Mouse (Mus musculus) hindbrain, embryonic 13.5 days (tissue): Measurements from ENCODE around the gene Hist2h3c2. TPM values are rescaled to one million over a fixed set of nuclear protein-coding genes. Genes with fewer than 3 reads are reported as not detected.
A peak's percentile ranks its signal among the peaks of the same experiment; 100 is the strongest.

ENCODE experiments used
- ATAC-seq: fragments of 200-750 bp; cut with Nextera tagmentation; 2 replicates; pipeline ENCODE4 v1.8.0; 2017; ENCODE audit warnings: moderate TSS enrichment; ENCODE audit not compliant: low FRiP score
- H3K27ac ChIP-seq: fragments of 300-500 bp; sonication (generic); 2 replicates; pipeline ENCODE4 v1.5.1; 2015; ENCODE audit warnings: inconsistent platforms, mild to moderate bottlenecking, moderate library complexity
- H3K27me3 ChIP-seq: fragments of 300-500 bp; sonication (generic); 2 replicates; pipeline ENCODE4 v1.6.1; 2015; ENCODE audit warnings: mild to moderate bottlenecking, inconsistent platforms
- H3K36me3 ChIP-seq: fragments of 300-500 bp; sonication (generic); 2 replicates; pipeline ENCODE4 v1.6.1; 2015; ENCODE audit warnings: mild to moderate bottlenecking, inconsistent platforms
- H3K4me1 ChIP-seq: fragments of 300-500 bp; sonication (generic); replicated peaks from 2 replicates; pipeline ENCODE4 v1.6.1; 2015; ENCODE audit warnings: inconsistent platforms
- H3K4me2 ChIP-seq: fragments of 300-500 bp; sonication (generic); 2 replicates; pipeline ENCODE4 v1.6.1; 2015; ENCODE audit warnings: inconsistent platforms, mild to moderate bottlenecking, moderate library complexity
- H3K4me3 ChIP-seq: fragments of 300-500 bp; sonication (generic); 2 replicates; pipeline ENCODE4 v1.5.1; 2015; ENCODE audit warnings: mild to moderate bottlenecking, inconsistent platforms
- H3K9ac ChIP-seq: fragments of 300-500 bp; sonication (generic); 2 replicates; pipeline ENCODE4 v1.6.1; 2015; ENCODE audit warnings: mild to moderate bottlenecking, inconsistent platforms
- H3K9me3 ChIP-seq: fragments of 300-500 bp; sonication (generic); 2 replicates; pipeline ENCODE4 v1.6.1; 2016; ENCODE audit warnings: inconsistent platforms
- WGBS: fragments of 180-500 bp; shearing (Covaris S2); methylation state at CpG from one replicate; pipeline ENCODE4 v1.1.7; 2015; 5-methylcytosine and 5-hydroxymethylcytosine counted together
- microRNA-seq: library from miRNA; unstranded; fragments of <30 nt; microRNA quantifications from one replicate; pipeline ENCODE4, GENCODE M21; 2016
- polyA plus RNA-seq: library from polyadenylated mRNA; unstranded; fragments of >200 nt; fragmentation: Nextera tagmentation; extraction: Ambion mirVana; gene quantifications from 2 replicates; pipeline ENCODE4 v1.2.1, GENCODE M21; 2015

The Hist2h3c2 gene
- polyA plus RNA-seq, 1 experiment from 2014 or later, result 4.1 TPM

DNA sequence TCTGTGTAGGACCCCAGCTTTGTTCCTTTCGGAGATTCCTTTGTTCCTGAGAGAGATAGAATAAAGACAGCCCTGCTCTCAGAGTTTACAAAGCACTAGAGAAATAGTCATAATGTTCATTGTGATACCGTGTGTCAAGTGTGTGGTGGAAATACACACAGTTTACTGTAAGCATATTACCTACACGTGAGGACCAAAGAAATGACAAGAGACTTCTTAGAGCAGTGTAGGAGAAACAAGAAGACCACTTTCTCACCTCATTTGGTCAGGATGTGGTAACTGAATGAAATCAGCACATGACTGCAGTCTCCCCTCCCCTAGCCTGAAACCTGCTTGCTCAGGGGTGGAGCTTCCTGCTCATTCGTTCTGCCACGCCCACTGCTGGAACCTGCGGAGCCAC lies 40.7 kb downstream of the Hist2h3c2 start:
- H3K4me1 ChIP-seq, result peaks cover 16% of the 10 kb centered on the region
- 0 out of 2 replicates have a peak, but pooled peaks cover 4% of the 10 kb centered on the region for H3K27me3 ChIP-seq
- peak overlapping the region; percentile 98 for H3K4me2 ChIP-seq
- ATAC-seq, result peak; percentile 8; the same call in 1 of the 2 replicates
- no peaks in the 10 kb centered on the region for H3K9me3 ChIP-seq
- H3K9ac ChIP-seq, result peak overlapping the region; percentile 92
- 4% methylated on average over 6 of the region's 6 CpGs for WGBS
- peaks cover 24% of the 10 kb centered on the region for H3K36me3 ChIP-seq
- H3K4me3 ChIP-seq, result peak overlapping the region; percentile 69
- H3K27ac ChIP-seq, result peak overlapping the region; percentile 60

DNA sequence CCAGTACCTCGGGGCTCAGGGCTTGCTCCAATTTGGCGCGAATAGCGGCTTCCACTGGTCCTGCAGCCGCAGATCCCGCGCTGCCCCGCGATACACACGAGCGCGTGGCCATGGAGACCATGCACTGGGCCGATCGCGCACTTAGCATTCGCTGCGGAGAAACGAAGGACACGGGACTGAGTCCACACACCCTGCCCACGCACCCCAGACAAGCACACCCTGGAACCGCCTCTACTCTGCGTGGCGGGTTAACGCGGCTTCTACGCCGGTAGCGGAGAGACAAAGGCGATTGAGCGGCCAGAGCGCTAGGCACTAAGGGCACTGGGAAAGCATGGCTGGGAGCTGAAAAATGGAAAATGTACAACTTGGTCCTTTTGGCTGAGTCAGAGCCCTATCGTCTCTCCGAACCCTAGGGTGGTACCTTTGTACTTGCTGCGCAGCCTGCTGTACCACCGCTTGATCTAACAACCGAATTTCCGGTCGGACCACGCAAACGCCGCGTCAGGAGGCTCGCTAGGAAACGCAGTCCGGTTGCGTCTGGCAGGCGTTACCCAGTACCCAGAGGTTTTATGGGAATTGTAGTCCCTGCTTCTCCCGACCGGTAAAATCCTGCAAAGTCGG lies 41.7 kb downstream of the Hist2h3c2 start:
- H3K9ac ChIP-seq, result peak overlapping the region; percentile 92
- 0 out of 2 replicates have a peak, but pooled peaks cover 4% of the 10 kb centered on the region for H3K27me3 ChIP-seq
- H3K4me3 ChIP-seq, result peak overlapping the region; percentile 69
- ATAC-seq, result peak; percentile 95
- peak overlapping the region; percentile 98 for H3K27ac ChIP-seq
- under 1% methylated on average over 50 of the region's 50 CpGs for WGBS
- peak overlapping the region; percentile 98 for H3K4me2 ChIP-seq
- H3K4me1 ChIP-seq, result peaks cover 16% of the 10 kb centered on the region
- H3K36me3 ChIP-seq, result peaks cover 33% of the 10 kb centered on the region
- no peaks in the 10 kb centered on the region for H3K9me3 ChIP-seq

DNA sequence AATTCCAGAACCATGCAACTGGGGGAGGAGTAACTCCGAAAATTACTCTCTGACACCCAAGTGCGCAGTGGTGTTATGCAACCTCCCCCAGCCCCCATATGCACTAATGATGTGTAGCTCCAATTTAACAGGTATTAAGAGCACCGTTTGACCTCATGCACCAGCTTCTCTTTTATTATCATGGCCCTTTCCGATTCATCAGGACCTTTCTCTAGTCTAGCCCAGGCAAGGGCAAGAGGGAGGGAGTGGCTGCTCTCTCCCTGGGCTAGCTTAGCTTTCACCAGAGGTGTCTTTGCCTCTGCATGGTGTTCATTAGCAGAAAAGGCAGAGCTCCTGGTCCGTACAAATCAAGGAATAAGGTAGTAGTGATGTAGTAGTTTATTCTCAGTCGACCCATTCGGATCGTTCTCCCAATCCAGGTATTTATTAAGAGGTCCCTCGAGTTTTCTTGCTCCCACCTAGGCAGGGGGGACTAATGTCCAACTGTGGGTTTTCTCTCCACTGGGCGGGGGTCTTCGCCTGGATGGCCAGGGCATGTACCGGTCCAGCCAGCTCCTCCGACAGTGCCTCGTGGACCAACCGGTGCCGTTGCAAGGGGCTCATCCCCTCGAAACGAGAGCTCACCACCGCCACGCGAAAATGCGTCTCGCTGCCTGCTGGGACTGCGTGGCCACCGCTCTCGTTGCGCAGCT lies 42.3 kb downstream of the Hist2h3c2 start:
- peak overlapping the region; percentile 92 for H3K9ac ChIP-seq
- peaks cover 40% of the 10 kb centered on the region for H3K36me3 ChIP-seq
- 0 out of 2 replicates have a peak, but pooled peaks cover 4% of the 10 kb centered on the region for H3K27me3 ChIP-seq
- H3K27ac ChIP-seq, result peak overlapping the region; percentile 98
- peak; percentile 34 for ATAC-seq
- H3K4me1 ChIP-seq, result peaks cover 16% of the 10 kb centered on the region
- 19% methylated on average over 27 of the region's 27 CpGs for WGBS
- peak overlapping the region; percentile 69 for H3K4me3 ChIP-seq
- peak overlapping the region; percentile 98 for H3K4me2 ChIP-seq
- no peaks in the 10 kb centered on the region for H3K9me3 ChIP-seq

DNA sequence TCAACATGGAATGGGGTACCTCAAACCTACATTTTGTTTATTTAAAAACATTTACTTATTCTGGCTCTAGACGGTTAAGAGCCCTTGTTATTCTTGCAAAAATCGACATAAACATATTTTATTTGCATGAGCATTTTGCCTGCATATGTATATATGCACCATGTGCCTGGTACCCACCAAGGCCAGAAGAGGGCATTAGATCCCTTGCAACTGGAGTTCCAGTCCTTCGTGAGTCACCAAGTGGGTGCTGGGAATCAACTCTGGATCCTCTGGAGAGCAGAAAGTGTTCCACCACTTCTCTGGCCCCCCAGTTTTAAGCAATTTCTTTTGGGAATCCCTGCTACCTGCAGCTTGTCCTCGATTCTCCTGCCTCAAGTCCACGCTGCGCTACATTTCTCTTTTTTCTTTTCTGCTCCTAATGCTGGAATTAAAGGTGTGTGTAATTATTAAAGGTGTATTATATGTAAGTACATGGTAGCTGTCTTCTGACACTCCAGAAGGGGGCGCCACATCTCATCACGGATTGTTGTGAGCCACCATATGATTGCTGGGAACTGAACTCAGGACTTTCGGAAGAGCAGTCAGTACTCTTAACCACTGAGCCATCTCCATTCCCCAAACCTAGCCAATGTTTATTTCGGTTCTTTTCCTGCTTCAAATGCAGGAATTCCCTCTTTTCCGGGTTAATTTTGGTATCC lies 43.2 kb downstream of the Hist2h3c2 start:
- Histone ChIP-seq H3K27ac (peak overlapping the region; percentile 98; the same call in 1 of the 2 replicates), H3K9ac (no peak overlapping the region), H3K4me2 (peak overlapping the region; percentile 98), H3K27me3 (0 out of 2 replicates have a peak, but pooled peaks cover 4% of the 10 kb centered on the region), H3K4me1 (peaks cover 16% of the 10 kb centered on the region), H3K36me3 (peaks cover 48% of the 10 kb centered on the region), H3K9me3 (no peaks in the 10 kb centered on the region), H3K4me3 (no peak overlapping the region)
- no peak for ATAC-seq
- WGBS, result 92% methylated on average over 11 of the region's 11 CpGs

DNA sequence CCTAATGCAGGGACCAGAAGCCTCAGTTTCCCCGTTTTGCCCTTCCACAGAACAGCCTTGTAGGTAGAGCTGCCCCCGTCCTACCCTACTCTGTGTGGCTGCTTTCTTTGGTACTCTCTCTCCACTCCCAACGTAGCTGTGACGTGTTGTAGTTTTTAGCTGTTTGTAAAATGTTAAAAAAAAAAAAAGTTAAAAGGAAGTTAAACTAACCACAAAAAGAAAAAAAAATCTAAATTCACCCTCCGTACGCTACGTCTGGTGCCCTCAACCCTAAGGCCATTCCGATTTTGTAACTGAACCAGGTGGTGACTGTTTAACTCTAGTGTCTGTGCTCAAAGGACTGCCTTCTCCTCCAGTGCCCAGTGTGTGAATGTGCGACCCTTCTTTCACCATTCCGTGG lies 44.0 kb downstream of the Hist2h3c2 start:
- Histone ChIP-seq H3K27ac (no peak overlapping the region), H3K36me3 (peaks cover 56% of the 10 kb centered on the region), H3K9ac (no peak overlapping the region), H3K27me3 (0 out of 2 replicates have a peak, but pooled peaks cover 4% of the 10 kb centered on the region), H3K4me1 (peaks cover 16% of the 10 kb centered on the region), H3K4me2 (no peak overlapping the region), H3K9me3 (no peaks in the 10 kb centered on the region), H3K4me3 (no peak overlapping the region)
- 87% methylated on average over 10 of the region's 10 CpGs for WGBS
- no peak for ATAC-seq

DNA sequence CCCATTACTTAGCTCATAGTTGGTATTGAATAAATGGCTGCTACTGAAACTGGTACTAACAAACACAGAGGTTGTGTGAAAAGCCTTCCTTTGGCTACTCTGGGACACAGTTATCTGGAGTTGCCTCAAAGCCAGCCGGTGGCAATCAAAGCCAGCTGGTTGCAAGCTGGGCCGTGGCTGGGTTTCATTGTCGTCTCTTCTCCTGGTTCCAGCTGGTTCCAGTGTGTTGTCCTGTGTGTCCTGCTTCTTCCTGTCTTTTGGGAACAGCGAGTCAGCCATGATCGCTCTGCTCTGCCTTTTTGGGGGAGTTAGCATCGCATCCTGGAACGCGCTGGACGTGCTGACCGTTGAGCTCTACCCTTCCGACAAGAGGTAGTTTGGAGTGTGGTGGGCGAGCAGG lies 46.0 kb downstream of the Hist2h3c2 start:
- H3K9me3 ChIP-seq, result no peaks in the 10 kb centered on the region
- no peak overlapping the region for H3K4me2 ChIP-seq
- no peak overlapping the region for H3K27ac ChIP-seq
- peaks cover 75% of the 10 kb centered on the region for H3K36me3 ChIP-seq
- H3K4me1 ChIP-seq, result peaks cover 12% of the 10 kb centered on the region
- no peaks in the 10 kb centered on the region for H3K27me3 ChIP-seq
- WGBS, result 68% methylated on average over 12 of the region's 12 CpGs
- ATAC-seq, result no peak
- no peak overlapping the region for H3K4me3 ChIP-seq
- H3K9ac ChIP-seq, result no peak overlapping the region

Small RNA genes within 50 kb of the gene (microRNA-seq; reads per million reads assigned to microRNA genes)
- gene Gm44492 (not detected), gene Gm47311 (not detected), gene Gm47313 (not detected)

Other genes starting within 250 kb of the Hist2h3c2 start
- gene Plekho1, start 243.1 kb downstream of the Hist2h3c2 start, polyA plus RNA-seq, result 59.5 and 65.4 TPM in 2 replicates
- 62.9 and 64.0 TPM in 2 replicates for gene Vps45, start 180.7 kb downstream of the Hist2h3c2 start, polyA plus RNA-seq
- gene Otud7b, start 134.6 kb downstream of the Hist2h3c2 start, polyA plus RNA-seq, result 11.0 and 13.6 TPM in 2 replicates
- 11.5 and 12.8 TPM in 2 replicates for gene Mtmr11, start 77.1 kb downstream of the Hist2h3c2 start, polyA plus RNA-seq
- gene Sf3b4, start 66.8 kb downstream of the Hist2h3c2 start, polyA plus RNA-seq, result 149 and 151 TPM in 2 replicates
- gene Sv2a, start 58.0 kb downstream of the Hist2h3c2 start, polyA plus RNA-seq, result 84.0 and 88.7 TPM in 2 replicates
- gene Bola1, start 19.4 kb downstream of the Hist2h3c2 start, polyA plus RNA-seq, result 64.0 and 65.6 TPM in 2 replicates
- 1.0 TPM in 1 of 2 replicates, not detected in the other for gene Hist2h2ab, start 19.3 kb downstream of the Hist2h3c2 start, polyA plus RNA-seq
- gene Hist2h2ac, start 18.2 kb downstream of the Hist2h3c2 start, polyA plus RNA-seq, result 3.1 and 3.6 TPM in 2 replicates
- gene Hist2h2be, start 18.0 kb downstream of the Hist2h3c2 start, polyA plus RNA-seq, result 4.3 TPM in 2 replicates
- gene Hist2h2aa2, start 1.1 kb upstream of the Hist2h3c2 start, polyA plus RNA-seq, result 64.9 and 67.2 TPM in 2 replicates
- gene Hist2h2aa1, start 6.4 kb upstream of the Hist2h3c2 start, polyA plus RNA-seq, result 15.6 and 29.2 TPM in 2 replicates
- gene Hist2h3c1, start 7.6 kb upstream of the Hist2h3c2 start, polyA plus RNA-seq, result 0.62 TPM in 1 of 2 replicates, not detected in the other
- gene Hist2h4, start 24.2 kb upstream of the Hist2h3c2 start, polyA plus RNA-seq, result 5.2 and 6.1 TPM in 2 replicates
- gene Hist2h3b, start 29.5 kb upstream of the Hist2h3c2 start, polyA plus RNA-seq, result 19.6 and 22.4 TPM in 2 replicates
- gene Hist2h2bb, start 30.6 kb upstream of the Hist2h3c2 start, polyA plus RNA-seq, result 2.7 and 3.4 TPM in 2 replicates
- 1.5 and 1.7 TPM in 2 replicates for gene Fcgr1, start 54.8 kb upstream of the Hist2h3c2 start, polyA plus RNA-seq
- not detected in 2 replicates for gene BC107364, start 213.2 kb upstream of the Hist2h3c2 start, polyA plus RNA-seq